Mouse (Mus musculus) frontal cortex, postnatal 10 days (tissue): Measurements from ENCODE around the gene Krt76.

Experiments used
- DNase-seq, 2 experiments: peaks; one replicate each; pipeline ENCODE4 v3.0.0; 2022; ENCODE audit warnings: low spot score in 2 of 2, mixed read lengths in 1 of 2

Krt76 gene

GRCm38 (mm10) chr15:101860421-101861130, 32.1 kb downstream of the Krt76 start:
- DNase-seq: no peak

GRCm38 (mm10) chr15:101859735-101860170, 33.0 kb downstream of the Krt76 start:
- peak in 1 of 2 experiments; percentile 43 for DNase-seq

GRCm38 (mm10) chr15:101858673-101859425, 33.9 kb downstream of the Krt76 start:
- no peak for DNase-seq

GRCm38 (mm10) chr15:101856696-101857095, 36.0 kb downstream of the Krt76 start:
- no peak for DNase-seq

GRCm38 (mm10) chr15:101855732-101856131, 37.0 kb downstream of the Krt76 start:
- no peak for DNase-seq

- no peak for DNase-seq
Measured at GRCm38 (mm10) chr15:101854294-101854693, 38.4 kb downstream of the Krt76 start.

GRCm38 (mm10) chr15:101852571-101852970, 40.1 kb downstream of the Krt76 start:
- no peak for DNase-seq

- no peak for DNase-seq
Measured at GRCm38 (mm10) chr15:101850694-101851093, 42.0 kb downstream of the Krt76 start, which contains the start of gene Krt1. Gene Krt1 (minus strand): TSS chr15:101850794.

GRCm38 (mm10) chr15:101845971-101846403, 46.7 kb downstream of the Krt76 start:
- DNase-seq: peak in 1 of 2 experiments; percentile 53

GRCm38 (mm10) chr15:101843192-101843591, 49.5 kb downstream of the Krt76 start:
- DNase-seq: no peak

GRCm38 (mm10) chr15:101834784-101835328, 57.9 kb downstream of the Krt76 start:
- DNase-seq: no peak
